Mouse (Mus musculus) heart, embryonic 13.5 days (tissue): ENCODE results near the gene Ccl24. TPM values are rescaled to one million over a fixed set of nuclear protein-coding genes. Genes with fewer than 3 reads are reported as not detected.

Experiments
- ATAC-seq: fragments of 200-750 bp; cut with Nextera tagmentation; 2 replicates; pipeline ENCODE4 v1.8.0; 2017; ENCODE audit warnings: moderate TSS enrichment; ENCODE audit not compliant: insufficient number of reproducible peaks, low FRiP score, low TSS enrichment; ENCODE audit errors: extremely low read depth
- H3K27ac ChIP-seq: fragments of 300-500 bp; sonication (generic); replicated peaks from 2 replicates; pipeline ENCODE4 v1.5.1; 2015; ENCODE audit warnings: moderate library complexity, mild to moderate bottlenecking, inconsistent platforms
- H3K27me3 ChIP-seq: fragments of 300-500 bp; sonication (generic); replicated peaks from 2 replicates; pipeline ENCODE4 v1.6.1; 2015; ENCODE audit warnings: mild to moderate bottlenecking, inconsistent platforms
- H3K36me3 ChIP-seq: fragments of 300-500 bp; sonication (generic); 2 replicates; pipeline ENCODE4 v1.6.1; 2015; ENCODE audit warnings: mild to moderate bottlenecking, inconsistent platforms
- H3K4me1 ChIP-seq: fragments of 300-500 bp; sonication (generic); 2 replicates; pipeline ENCODE4 v1.6.1; 2015; ENCODE audit warnings: inconsistent platforms
- H3K4me2 ChIP-seq: fragments of 300-500 bp; sonication (generic); 2 replicates; pipeline ENCODE4 v1.6.1; 2015; ENCODE audit warnings: inconsistent platforms, mild to moderate bottlenecking, moderate library complexity
- H3K4me3 ChIP-seq: fragments of 300-500 bp; sonication (generic); 2 replicates; pipeline ENCODE4 v1.5.1; 2015; ENCODE audit warnings: moderate library complexity, mild to moderate bottlenecking, inconsistent platforms
- H3K9ac ChIP-seq: fragments of 300-500 bp; sonication (generic); 2 replicates; pipeline ENCODE4 v1.6.1; 2015; ENCODE audit warnings: inconsistent platforms, mild to moderate bottlenecking, moderate library complexity
- H3K9me3 ChIP-seq: fragments of 300-500 bp; sonication (generic); 2 replicates; pipeline ENCODE4 v1.6.1; 2016; ENCODE audit warnings: inconsistent platforms
- WGBS: fragments of 180-500 bp; shearing (Covaris S2); methylation state at CpG from one replicate; pipeline ENCODE4 v1.1.7; 2015; ENCODE audit warnings: mixed read lengths; 5-methylcytosine and 5-hydroxymethylcytosine counted together
- polyA plus RNA-seq: library from polyadenylated mRNA; unstranded; fragments of >200 nt; fragmentation: Nextera tagmentation; extraction: Ambion mirVana; gene quantifications from 2 replicates; pipeline ENCODE4 v1.2.1, GENCODE M21; 2015

Gene Ccl24
- polyA plus RNA-seq, 1 experiment from 2014 or later, result 2.9 TPM

- Histone ChIP-seq H3K27me3 (no peaks in the 10 kb centered on the region), H3K27ac (peak overlapping the region; percentile 93), H3K9me3 (no peaks in the 10 kb centered on the region), H3K9ac (peak overlapping the region; percentile 24; the same call in 1 of the 2 replicates), H3K36me3 (peaks cover 4% of the 10 kb centered on the region; the same call in 1 of the 2 replicates), H3K4me3 (no peak overlapping the region), H3K4me2 (peak overlapping the region; percentile 55), H3K4me1 (peaks cover 55% of the 10 kb centered on the region)
- WGBS, result 21% methylated on average over 11 of the region's 11 CpGs
- no peak for ATAC-seq
Observed at GRCm38 (mm10) chr5:135524660-135525560, 47.9 kb downstream of the Ccl24 start.

DNA sequence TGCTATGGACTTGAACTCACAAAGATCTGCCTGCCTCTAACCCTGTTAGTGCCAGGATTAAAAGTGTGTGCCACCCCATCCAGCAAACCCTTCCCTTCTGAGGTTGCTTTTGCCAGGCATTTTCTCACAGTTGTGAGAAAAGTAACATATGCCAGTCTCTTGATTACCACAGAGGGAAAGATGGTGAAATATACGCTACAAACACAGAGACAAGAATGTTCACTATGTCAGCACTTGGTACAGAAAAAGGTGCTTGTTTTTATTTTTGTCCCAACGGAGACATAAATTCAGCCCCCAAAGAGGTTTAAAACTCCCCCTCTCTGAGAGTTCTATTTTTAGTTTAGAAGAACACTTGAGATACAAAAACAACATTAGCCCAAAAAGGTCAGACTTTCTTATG, 48.8 kb downstream of the Ccl24 start:
- ATAC-seq, result no peak
- H3K27ac ChIP-seq, result peak overlapping the region; percentile 93
- H3K27me3 ChIP-seq, result no peaks in the 10 kb centered on the region
- H3K9me3 ChIP-seq, result no peaks in the 10 kb centered on the region
- H3K4me3 ChIP-seq, result no peak overlapping the region
- no peak overlapping the region for H3K9ac ChIP-seq
- 38% methylated on average over 2 of the region's 2 CpGs for WGBS
- H3K4me2 ChIP-seq, result peak overlapping the region; percentile 6; the same call in 1 of the 2 replicates
- H3K36me3 ChIP-seq, result peaks cover 4% of the 10 kb centered on the region; the same call in 1 of the 2 replicates
- peaks cover 52% of the 10 kb centered on the region for H3K4me1 ChIP-seq

- Histone ChIP-seq H3K4me1 (peaks cover 43% of the 10 kb centered on the region), H3K9me3 (no peaks in the 10 kb centered on the region), H3K4me3 (no peak overlapping the region), H3K4me2 (peak overlapping the region; percentile 38), H3K9ac (peak overlapping the region; percentile 63), H3K27ac (peak overlapping the region; percentile 93), H3K36me3 (peaks cover 6% of the 10 kb centered on the region; the same call in 1 of the 2 replicates), H3K27me3 (no peaks in the 10 kb centered on the region)
- 25% methylated on average over 9 of the region's 9 CpGs for WGBS
- no peak; the same call in 1 of the 2 replicates for ATAC-seq
Observed at GRCm38 (mm10) chr5:135522111-135522722, 50.6 kb downstream of the Ccl24 start.

Other genes with a start within 250 kb of the Ccl24 start
- 0.11 and 0.33 TPM in 2 replicates for gene Fkbp6, start 223.0 kb downstream of the Ccl24 start, polyA plus RNA-seq
- gene Trim50, start 219.8 kb downstream of the Ccl24 start, polyA plus RNA-seq, result not detected in 2 replicates
- 21.5 and 21.8 TPM in 2 replicates for gene Nsun5, start 203.1 kb downstream of the Ccl24 start, polyA plus RNA-seq
- 8.7 and 10.0 TPM in 2 replicates for gene Pom121, start 178.5 kb downstream of the Ccl24 start, polyA plus RNA-seq
- 22.8 and 24.9 TPM in 2 replicates for gene Hip1, start 27.9 kb downstream of the Ccl24 start, polyA plus RNA-seq
- gene Ccl26, start 9.5 kb downstream of the Ccl24 start, polyA plus RNA-seq, result not detected in 2 replicates
- gene Rhbdd2, start 59.6 kb upstream of the Ccl24 start, polyA plus RNA-seq, result 32.4 and 35.2 TPM in 2 replicates
- 44.6 and 47.6 TPM in 2 replicates for gene Por, start 97.0 kb upstream of the Ccl24 start, polyA plus RNA-seq
- gene Tmem120a, start 171.4 kb upstream of the Ccl24 start, polyA plus RNA-seq, result 30.8 and 32.0 TPM in 2 replicates
- 0.29 TPM in 1 of 2 replicates, not detected in the other for gene Styxl1, start 205.3 kb upstream of the Ccl24 start, polyA plus RNA-seq
- gene Mdh2, start 205.4 kb upstream of the Ccl24 start, polyA plus RNA-seq, result 966 and 1,014 TPM in 2 replicates
- 0.06 and 0.13 TPM in 2 replicates for gene Srrm3, start 233.8 kb upstream of the Ccl24 start, polyA plus RNA-seq